Mouse (Mus musculus) right cerebral cortex, adult 18-20 months (tissue): ENCODE measurements around the gene Samd13.
A peak's percentile ranks its signal among the peaks of the same experiment; 100 is the strongest.

Source experiments
- DNase-seq: peaks from one replicate; pipeline ENCODE4 v3.0.0; 2022; ENCODE audit warnings: mixed read lengths

Gene Samd13

DNA sequence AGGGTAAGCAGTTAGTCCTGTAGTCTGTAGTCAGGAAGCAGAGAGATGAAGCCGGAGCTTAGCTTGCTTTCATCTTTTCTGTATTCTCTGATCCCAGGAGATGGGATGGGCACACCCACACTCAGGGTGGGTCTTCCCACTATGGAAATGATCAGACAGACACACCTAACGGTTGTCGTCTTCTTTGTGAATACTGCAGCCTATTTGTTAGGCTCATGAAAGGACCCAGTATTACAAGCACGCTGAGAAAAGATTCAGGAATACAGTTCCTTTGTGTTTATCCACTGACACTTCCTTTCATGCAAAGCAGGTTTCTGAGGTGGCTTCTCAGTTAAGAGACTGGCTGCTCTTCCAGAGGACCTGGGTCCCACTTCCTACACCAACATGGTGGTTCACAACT, 74.1 kb downstream of the Samd13 start:
- DNase-seq: no peak

GRCm38 (mm10) chr3:146610322-146610721, 75.1 kb downstream of the Samd13 start:
- DNase-seq: peak; percentile 73

GRCm38 (mm10) chr3:146607368-146607767, 78.0 kb downstream of the Samd13 start:
- DNase-seq: peak; percentile 79

DNA sequence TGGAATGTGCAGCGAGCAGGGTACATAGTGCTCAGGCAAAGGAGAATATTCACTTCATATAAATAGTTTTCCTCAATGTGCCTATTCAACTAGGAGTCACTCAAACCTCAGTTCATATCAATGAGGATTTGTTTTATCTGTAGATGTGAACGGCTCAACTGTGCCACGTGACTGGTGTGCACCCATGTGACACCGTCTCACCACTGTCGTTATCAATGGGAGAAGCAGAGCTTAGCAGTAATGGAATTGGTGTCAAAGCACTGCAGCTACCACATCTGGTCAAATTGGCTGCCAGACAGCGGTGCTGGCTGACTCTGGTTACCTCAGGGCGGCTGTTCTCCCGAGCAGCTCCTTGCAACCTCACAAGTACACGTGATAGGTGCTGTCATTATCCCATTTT, 80.7 kb downstream of the Samd13 start:
- no peak for DNase-seq

GRCm38 (mm10) chr3:146602531-146602930, 82.9 kb downstream of the Samd13 start:
- no peak for DNase-seq

DNA sequence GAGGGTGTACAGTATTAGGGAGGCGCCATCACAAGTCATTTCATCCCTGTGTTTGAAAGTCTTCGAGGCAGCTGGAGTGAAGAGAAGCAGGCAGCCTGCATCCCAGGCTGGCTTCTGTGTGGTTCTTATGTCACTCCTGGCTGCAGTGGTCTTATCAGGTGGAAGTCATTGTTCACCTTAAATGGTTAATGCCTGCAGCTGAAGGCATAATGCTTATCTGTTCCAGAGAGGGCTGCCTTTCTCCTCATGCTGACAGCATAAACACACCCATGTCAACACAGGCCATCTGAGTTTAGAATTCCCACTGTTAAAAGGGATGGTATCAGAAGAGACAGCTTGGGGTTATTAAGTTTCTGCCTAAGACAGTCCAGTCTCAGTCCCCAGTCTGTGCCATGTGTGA, 84.2 kb downstream of the Samd13 start:
- no peak for DNase-seq

DNA sequence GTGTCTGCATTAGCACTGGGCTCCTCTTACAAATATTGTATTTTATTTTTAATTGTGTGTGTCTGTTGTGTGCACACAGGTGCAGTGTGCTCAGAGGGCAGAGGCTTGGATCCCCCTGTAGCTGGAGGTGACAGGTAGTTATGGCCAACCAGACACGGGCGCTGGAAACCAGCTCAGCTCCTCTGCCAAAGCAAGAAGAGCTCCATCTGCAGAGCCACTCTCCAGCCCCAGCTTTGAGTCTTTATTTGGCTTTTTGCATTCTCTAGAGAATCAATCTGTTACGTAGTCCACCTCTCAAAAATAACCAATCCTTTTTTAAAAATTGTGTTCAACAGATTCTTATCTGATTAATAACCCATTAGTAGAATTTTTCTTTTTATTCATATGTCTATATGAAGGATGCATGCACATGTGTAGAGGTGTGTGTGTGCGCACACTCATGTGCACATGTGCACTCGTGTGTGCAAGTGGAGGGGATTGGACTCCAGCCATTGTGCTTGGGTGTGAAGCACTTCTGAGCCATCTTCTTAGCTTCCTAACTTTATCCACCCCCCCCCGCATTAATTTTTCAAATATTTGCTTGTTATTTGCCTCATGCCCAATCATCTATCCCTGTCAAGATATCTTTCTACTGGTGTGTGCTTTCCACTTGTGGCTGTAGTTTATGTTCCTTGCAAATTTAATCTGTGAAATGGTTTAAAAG, 86.0 kb downstream of the Samd13 start:
- DNase-seq: no peak

- peak; percentile 55 for DNase-seq
These were observed 87.0 kb downstream of the Samd13 start for GRCm38 (mm10) chr3:146598411-146598810.

DNA sequence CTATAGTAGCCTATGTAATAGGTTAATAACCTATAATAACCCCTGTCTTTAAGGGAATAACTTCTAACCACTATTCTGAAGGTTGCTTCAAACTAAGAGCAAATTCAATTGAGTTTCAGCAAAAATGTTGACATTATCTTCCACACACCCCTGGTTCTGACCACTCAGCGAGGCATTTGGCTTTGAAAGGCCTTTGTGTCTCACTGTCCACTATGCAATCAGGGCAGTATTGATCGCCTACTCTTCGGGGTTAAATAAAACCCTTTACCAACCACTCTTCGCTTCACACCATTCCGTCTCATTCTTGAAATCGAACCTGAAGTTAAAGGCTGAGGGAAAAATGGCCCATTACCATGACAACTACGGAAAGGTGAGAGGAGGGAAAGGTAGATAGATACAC, 88.5 kb downstream of the Samd13 start:
- DNase-seq: no peak

GRCm38 (mm10) chr3:146596387-146596786, 89.0 kb downstream of the Samd13 start:
- DNase-seq: no peak

- no peak for DNase-seq
These were observed 90.0 kb downstream of the Samd13 start for GRCm38 (mm10) chr3:146595440-146595839.
